Mouse (Mus musculus) liver, embryonic 14.5 days (tissue): Measurements from ENCODE around the gene Cnksr3.

Experiments
- CTCF ChIP-seq: IDR thresholded peaks from 2 replicates; pipeline ENCODE4 v1.5.1; 2016; ENCODE audit warnings: antibody characterized with exemption, low read depth, control low read depth
- EP300 ChIP-seq: IDR thresholded peaks from 2 replicates; pipeline ENCODE4 v1.6.1; 2016; ENCODE audit warnings: antibody characterized with exemption, low read depth

DNA sequence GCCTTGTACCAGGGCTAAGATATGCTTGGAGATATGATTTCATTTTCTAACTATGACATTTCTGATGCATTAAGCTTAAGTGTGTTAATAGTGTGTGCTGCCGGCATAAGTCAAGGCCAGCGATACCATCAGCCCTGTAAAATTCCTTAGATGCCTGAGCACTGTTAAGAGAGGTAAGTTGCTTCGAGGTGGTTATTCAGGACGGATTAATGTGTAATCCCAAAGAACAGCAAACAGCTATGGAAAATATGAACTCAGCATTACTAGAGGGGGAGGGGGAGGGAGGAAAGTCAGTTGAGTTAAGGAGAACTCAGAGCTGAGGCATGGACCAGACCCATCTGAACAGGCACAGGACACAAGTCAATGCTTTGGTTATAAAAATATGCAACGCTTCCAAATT lies 46.6 kb upstream of the Cnksr3 start:
- TF ChIP-seq CTCF (no peak), EP300 (no peak)
